Mouse (Mus musculus) right cerebral cortex, postnatal 14 days (tissue): ENCODE results near the gene Cd300ld.
"Not testable (repeated sequence)": the region's sequence is repeated elsewhere in the genome, so short reads cannot be mapped to it uniquely, and the experiment has no call there.

Experiments used
- DNase-seq: peaks from one replicate; pipeline ENCODE4 v3.0.0; 2022

The Cd300ld gene

DNA sequence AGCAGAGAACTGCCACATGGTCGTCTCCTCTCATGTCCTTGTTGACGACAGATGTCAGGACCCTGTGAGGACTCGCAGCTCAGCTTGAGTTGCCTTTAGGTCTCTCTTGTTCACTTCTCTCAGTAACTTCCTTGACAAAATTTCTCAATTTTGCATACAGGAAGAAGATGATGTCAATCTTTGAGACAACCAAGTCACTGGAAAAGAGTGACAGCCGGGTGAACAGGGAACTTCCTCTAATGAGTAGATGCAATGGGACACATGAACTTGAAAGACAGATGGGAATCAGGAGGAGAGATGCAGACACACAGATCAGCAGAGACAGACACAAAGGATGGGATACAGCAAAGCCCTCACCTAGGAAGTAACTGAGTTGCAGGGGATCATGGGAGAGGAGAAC lies at the start of gene Cd300ld:
TSS of gene Cd300ld (minus strand) at position 130 of the 400 bp plus-strand sequence.
- DNase-seq = no peak

DNA sequence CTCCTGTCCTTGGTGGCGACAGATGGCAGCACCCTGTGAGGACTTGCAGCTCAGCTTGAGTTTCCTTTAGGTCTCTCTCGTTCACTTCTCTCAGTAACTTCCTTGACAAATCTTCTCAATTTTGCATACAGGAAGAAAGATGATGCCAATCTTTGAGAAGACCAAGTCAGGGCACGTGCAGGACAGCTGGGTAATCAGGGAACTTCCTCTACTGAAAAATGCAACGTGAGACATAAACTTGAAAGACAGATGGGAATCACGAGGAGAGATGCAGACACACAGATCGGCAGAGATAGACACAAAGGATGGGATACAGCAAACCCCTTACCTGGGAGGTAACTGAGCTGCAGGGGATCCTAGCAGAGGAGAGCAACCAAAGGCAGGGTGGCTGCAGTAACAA lies 47.9 kb upstream of the Cd300ld start, which contains the start of gene Cd300ld5:
TSS of gene Cd300ld5 (minus strand) at position 101 of the 400 bp plus-strand sequence.
- not testable (repeated sequence) for DNase-seq

DNA sequence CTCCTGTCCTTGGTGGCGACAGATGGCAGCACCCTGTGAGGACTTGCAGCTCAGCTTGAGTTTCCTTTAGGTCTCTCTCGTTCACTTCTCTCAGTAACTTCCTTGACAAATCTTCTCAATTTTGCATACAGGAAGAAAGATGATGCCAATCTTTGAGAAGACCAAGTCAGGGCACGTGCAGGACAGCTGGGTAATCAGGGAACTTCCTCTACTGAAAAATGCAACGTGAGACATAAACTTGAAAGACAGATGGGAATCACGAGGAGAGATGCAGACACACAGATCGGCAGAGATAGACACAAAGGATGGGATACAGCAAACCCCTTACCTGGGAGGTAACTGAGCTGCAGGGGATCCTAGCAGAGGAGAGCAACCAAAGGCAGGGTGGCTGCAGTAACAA lies 37.2 kb upstream of the Cd300ld start, which contains the start of gene Cd300ld4:
TSS of gene Cd300ld4 (minus strand) at position 101 of the 400 bp plus-strand sequence.
- not testable (repeated sequence) for DNase-seq

DNA sequence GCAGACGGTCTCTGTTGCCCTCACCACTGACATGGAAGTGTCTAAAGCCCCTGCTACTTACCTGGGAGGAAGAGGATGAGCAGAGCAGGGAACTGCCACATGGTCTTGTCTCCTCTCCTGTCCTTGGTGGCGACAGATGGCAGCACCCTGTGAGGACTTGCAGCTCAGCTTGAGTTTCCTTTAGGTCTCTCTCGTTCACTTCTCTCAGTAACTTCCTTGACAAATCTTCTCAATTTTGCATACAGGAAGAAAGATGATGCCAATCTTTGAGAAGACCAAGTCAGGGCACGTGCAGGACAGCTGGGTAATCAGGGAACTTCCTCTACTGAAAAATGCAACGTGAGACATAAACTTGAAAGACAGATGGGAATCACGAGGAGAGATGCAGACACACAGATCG lies 26.4 kb upstream of the Cd300ld start, which contains the start of gene Cd300ld2:
TSS of gene Cd300ld2 (minus strand) at position 101 of the 400 bp plus-strand sequence.
- not testable (repeated sequence) for DNase-seq

DNA sequence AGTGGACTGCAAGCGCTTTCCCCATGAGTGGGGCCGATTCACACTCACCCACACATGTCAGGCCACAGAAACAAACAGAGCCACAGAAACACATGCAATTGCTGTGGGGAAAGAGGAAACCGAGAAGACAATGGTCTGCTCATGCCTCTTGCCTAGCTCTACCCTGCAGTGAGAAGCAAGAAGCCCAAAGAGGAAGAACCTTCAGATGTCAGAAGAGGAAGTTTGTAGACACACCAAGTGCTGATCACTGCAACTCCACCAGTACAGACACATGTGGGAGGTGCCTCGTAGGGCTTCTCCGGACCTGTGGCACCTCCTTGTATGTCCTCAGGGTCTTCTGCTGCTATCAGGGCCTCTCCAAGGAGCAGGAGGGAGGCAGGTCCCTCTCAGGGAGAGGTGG lies 14.3 kb upstream of the Cd300ld start:
- DNase-seq = no peak

DNA sequence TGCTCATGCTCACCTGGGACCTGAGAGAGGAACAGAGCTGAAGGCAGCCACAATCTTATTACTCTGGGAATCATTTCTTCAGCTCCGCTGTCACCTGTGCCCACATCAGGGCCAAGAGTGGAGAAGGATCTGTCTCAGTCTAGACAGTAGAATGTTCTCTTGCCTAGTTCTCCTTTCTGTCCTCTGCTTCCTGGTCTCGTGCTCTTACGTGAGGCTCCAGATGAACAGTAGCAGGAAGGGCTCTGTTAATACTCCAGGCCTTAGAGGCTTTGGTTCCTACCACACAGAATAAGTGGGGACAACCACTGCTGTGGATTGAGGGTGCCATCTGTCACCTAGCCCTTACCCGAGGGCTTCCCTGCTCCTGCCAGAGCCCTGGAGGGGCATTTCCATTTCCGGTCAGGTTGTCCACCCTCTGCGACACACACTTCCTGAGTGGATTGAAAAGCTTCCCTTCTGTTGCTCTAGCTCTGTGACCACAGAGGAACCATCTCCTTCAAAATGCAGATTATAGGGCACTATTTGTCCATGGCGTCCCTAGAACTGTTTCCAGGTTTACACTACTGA lies 11.8 kb upstream of the Cd300ld start, which contains the start of gene Cd300c2:
TSS of gene Cd300c2 (minus strand) at position 407 of the 567 bp plus-strand sequence.
- no peak for DNase-seq

DNA sequence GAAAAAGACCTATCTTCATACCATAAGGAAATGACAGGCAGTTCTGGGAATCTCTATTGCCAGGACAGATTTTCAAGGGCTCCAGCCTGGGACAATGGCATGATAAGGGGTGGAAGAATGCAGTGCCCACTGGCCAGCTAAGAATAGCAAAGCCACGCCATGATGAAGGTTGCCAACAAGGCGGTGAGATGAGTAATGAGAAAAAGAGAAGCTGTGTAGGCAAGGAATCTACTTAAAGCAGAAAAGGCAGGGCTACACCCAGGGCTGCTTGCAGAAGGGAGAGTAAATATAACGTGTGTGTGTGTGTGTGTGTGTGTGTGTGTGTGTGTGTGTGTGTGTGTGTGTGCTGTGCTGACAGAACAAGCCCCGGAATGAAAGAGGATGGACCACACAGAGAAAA lies 7.9 kb downstream of the Cd300ld start:
- DNase-seq = no peak

DNA sequence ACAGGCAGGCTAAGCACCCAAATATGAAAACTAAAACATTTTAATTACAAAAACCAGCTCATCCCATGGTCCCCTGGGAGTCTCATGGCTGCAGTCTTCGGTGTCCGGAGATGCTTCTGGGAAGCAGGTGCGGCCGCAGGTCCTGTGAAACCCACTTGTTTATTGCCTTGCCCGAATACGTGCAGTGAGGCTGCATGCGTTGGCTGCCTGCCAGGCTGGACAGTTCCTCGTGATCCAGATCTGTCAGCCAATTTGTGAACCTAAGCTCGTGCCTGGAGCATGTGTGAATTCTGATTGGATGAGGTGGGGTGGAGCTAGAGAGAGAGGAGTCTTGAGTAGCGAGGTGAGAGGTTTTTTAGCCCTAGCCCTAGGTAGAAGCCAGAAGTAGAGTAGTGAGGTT lies 17.0 kb downstream of the Cd300ld start:
- DNase-seq = no peak

DNA sequence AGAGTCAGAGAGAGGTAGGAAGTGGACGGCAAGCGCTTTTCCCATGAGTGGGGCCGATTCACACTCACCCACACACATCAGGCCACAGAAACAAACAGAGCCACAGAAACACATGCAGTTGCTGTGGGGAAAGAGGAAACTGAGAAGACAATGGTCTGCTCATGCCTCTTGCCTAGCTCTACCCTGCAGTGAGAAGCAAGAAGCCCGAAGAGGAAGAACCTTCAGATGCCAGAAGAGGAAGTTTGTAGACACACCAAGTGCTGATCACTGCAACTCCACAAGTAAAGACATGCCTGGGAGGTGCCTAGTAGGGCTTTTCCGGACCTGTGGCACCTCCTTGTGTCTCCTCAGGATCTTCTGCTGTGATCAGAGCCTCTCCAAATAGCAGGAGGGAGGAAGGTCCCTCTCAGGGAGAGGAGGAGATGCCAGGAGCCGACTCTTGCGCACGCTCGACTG lies 20.9 kb downstream of the Cd300ld start, which contains the start of gene Cd300c:
TSS of gene Cd300c (minus strand) at position 406 of the 456 bp plus-strand sequence.
- no peak for DNase-seq

DNA sequence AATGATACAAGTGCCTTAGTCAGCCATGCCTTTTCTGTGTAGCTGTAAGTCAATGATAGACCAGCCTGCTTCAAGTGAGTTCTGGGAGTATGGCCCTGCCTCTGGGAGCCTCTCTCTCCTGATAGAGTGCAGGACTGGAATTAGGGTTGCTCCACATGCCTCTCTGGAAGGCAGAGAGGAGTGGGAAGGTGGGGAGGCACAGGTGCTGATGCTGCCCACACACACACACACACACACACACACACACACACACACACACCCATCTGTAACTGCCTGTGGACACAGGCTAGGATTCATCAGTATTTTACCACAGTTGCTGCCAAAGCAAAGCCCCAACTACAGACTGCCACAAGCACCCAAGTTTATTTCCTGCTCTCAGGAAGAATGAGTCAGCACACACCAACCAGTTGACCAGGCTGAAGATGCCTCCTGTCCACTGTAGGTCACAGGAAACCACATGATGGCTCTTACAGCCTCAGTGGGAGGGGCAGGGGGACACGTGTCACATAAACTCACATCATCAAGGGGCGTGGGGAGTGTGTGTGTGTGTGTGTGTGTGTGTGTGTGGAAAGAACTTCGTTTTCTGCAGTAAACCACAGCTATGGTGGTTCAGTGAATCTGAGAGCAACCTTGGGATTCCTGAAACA lies 24.4 kb downstream of the Cd300ld start:
- no peak for DNase-seq

DNA sequence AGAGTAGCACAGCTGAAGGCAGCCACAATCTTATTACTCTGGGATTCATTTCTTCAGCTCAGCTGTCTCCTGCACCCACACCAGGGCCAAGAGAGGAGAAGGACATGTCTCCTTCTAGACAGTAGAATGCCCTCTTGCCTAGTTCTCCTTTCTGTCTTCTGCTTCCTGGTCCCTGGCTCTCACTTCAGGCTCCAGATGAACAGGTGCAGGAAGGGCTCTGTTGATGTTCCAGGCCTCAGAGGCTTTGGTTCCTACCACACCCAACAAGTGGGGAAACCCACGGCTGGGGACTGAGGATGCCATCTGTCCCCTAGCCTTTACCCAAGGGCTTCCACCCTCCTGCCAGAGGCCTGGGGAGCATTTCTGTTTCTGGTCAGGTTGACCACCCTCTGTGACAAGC lies 29.4 kb downstream of the Cd300ld start:
- DNase-seq = no peak

DNA sequence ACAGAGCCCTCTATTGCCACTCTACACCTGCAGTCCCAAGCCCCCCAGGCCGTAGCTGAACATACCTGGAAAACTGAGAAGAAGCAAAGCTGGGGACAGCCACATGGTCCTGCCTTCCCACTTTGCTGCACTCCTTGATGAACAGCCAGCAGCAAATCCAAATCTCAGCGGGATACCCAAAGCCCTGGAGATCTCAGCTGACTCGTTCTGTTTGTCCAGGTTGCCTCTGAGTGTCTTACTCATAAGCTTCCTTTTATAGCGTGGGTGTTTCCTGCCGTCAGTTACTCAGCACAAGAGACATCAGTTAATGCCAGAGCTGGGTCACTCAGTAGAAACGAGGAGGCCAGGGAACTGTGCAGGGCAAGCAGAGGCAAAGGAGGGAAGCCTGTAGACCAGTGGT lies 55.6 kb downstream of the Cd300ld start, which contains the start of gene Cd300lb:
TSS of gene Cd300lb (minus strand) at position 243 of the 400 bp plus-strand sequence.
- DNase-seq = no peak

DNA sequence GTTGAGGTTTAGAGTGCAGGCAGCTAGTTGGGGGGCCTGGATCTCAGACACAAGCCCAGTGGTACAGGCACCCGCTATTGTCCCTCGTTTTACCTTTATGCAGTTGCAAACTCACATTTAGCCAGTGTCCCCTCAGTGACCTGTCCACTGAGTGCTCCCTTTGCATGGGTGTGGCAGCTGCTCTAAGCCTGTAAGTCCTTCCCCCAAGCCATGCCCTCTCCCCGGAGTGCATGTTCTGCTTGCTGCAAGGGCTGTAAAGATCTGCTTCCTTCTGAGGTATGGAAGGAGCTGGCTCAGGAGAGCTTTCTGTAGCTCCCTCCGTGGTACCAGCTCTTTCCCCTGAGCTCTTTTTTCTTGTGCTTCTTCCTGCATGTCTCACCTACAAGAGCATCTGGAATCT lies 56.1 kb downstream of the Cd300ld start:
- DNase-seq = no peak
